Comparison of ENCODE assay signal across 15 mouse cellular contexts in genomic region chr9:114952866-114953265, GRCm38 (mm10). TPM values are rescaled to one million over a fixed set of nuclear protein-coding genes. Genes with fewer than 3 reads are reported as not detected.
DNase-seq lines count a peak whose midpoint lies in the region; ATAC-seq and TF ChIP-seq lines count a peak whose summit lies in the region.
"Had no signal": no experiment of that assay in that cellular context is flagged by ENCODE, and none has a peak within 500 bp of the region (broad histone marks: within the 10 kb centered on the region; RNA-seq: fewer than 3 reads in every experiment).

No protein-coding gene starts in this region.

- H3K4me1 ChIP-seq in cerebellum, adult 2 months (ENCODE audit: control insufficient read depth, insufficient read depth, low read length), result no peaks in the 10 kb centered on the region
- H3K4me1 ChIP-seq: embryonic facial prominence, embryonic 12.5 days; forebrain, embryonic 13.5 days had no signal

- peak; percentile 71 for TF ChIP-seq CTCF in layer of hippocampus, adult 2 months (conservative IDR thresholded peaks at IDR 0.05)
- TF ChIP-seq CTCF in cerebellum, adult 2 months (IDR thresholded peaks at IDR 0.05; ENCODE audit: borderline replicate concordance, insufficient read depth, low read depth, low read length), result no peak

- peak; percentile 51 for DNase-seq in CD4-positive, CD25-positive, alpha-beta regulatory T cell, adult 2 months (ENCODE audit: low read depth, low spot score)
- DNase-seq in layer of hippocampus, adult 2 months (ENCODE audit: low spot score in 2 of 2), result no peak
- DNase-seq in layer of hippocampus, adult 9-11 months, result no peak
- DNase-seq in thymus, postnatal 25 days, result peak; percentile 19
- no peak for DNase-seq in thymus, postnatal 10 days (ENCODE audit: low spot score in 2 of 2)
- no peak for DNase-seq in urinary bladder, adult 18-20 months (ENCODE audit: low spot score in 2 of 2)
- no peak for DNase-seq in cerebellum, adult 2 months
- DNase-seq: cerebellum, adult 8-10 months; heart, postnatal 10 days; kidney, postnatal 10 days; lung, adult 18-20 months; midbrain, embryonic 14.5 days had no signal

- H3K4me3 ChIP-seq in layer of hippocampus, adult 2 months, result no peak overlapping the region
- H3K4me3 ChIP-seq in cerebellum, adult 2 months (replicated peaks; ENCODE audit: insufficient read depth, low read depth, low read length), result no peak overlapping the region
- H3K4me3 ChIP-seq: embryonic facial prominence, embryonic 12.5 days; forebrain, embryonic 13.5 days had no signal

- no peak for ATAC-seq in CD4-positive, CD25-positive, alpha-beta regulatory T cell, adult 4 months
- ATAC-seq: forebrain, embryonic 13.5 days had no signal

- H3K27ac ChIP-seq in layer of hippocampus, adult 2 months, result no peak overlapping the region
- H3K27ac ChIP-seq in cerebellum, adult 2 months (ENCODE audit: insufficient read depth, low read length), result no peak overlapping the region
- H3K27ac ChIP-seq: embryonic facial prominence, embryonic 12.5 days; forebrain, embryonic 13.5 days had no signal

- H3K27me3 ChIP-seq in cerebellum, adult 2 months (ENCODE audit: control insufficient read depth, insufficient read depth, low read length), result no peaks in the 10 kb centered on the region
- H3K27me3 ChIP-seq: embryonic facial prominence, embryonic 12.5 days; forebrain, embryonic 13.5 days had no signal

- no peak for TF ChIP-seq POLR2A in cerebellum, adult 2 months (IDR thresholded peaks at IDR 0.05; ENCODE audit: borderline replicate concordance, insufficient read depth, low read length)

- 17% methylated on average over 1 of the region's 1 CpGs for WGBS in cerebellum, adult 2 months

RNA-seq across cellular contexts. Expression of gene Gpd1l, which starts 19.1 kb away (rescaled TPM):
- polyA plus RNA-seq in CD4-positive, CD25-positive, alpha-beta regulatory T cell, adult 4 months (2017; shearing (Covaris generic)), result 10 to 100 TPM; 17.5 to 26.8 TPM
- 10 to 100 TPM; 75.2 to 78.3 TPM for total RNA-seq in layer of hippocampus, adult 2 months (2021)
- polyA plus RNA-seq in cerebellum, adult 2 months (2012; rRNA removed), result 46.2 and 46.8 TPM in 2 replicates

RNA-seq across cellular contexts. Expression of gene Osbpl10, which starts 25.5 kb away (rescaled TPM):
- polyA plus RNA-seq in CD4-positive, CD25-positive, alpha-beta regulatory T cell, adult 4 months (2017; shearing (Covaris generic)), result not detected
- 10 to 100 TPM; 19.0 to 19.5 TPM for total RNA-seq in layer of hippocampus, adult 2 months (2021)
- 11.0 and 11.8 TPM in 2 replicates for polyA plus RNA-seq in cerebellum, adult 2 months (2012; rRNA removed)

RNA-seq across cellular contexts. Expression of gene Rps27rt, which starts 29.7 kb away (rescaled TPM):
- 1,000 to 10,000 TPM; 2,534 to 6,238 TPM for polyA plus RNA-seq in CD4-positive, CD25-positive, alpha-beta regulatory T cell, adult 4 months (2017; shearing (Covaris generic))
- total RNA-seq in layer of hippocampus, adult 2 months (2021), result 10 to 100 TPM; 25.5 to 28.0 TPM
- 22.3 and 36.4 TPM in 2 replicates for polyA plus RNA-seq in cerebellum, adult 2 months (2012; rRNA removed)

Comparison
In these comparisons a context has a peak if more than half of its experiments do, and no peak if none do; other contexts are left out.
1. DNase-seq: peak in CD4-positive, CD25-positive, alpha-beta regulatory T cell, adult 2 months (single experiment) and thymus, postnatal 25 days (single experiment); none in layer of hippocampus, adult 2 months (0 of 2), layer of hippocampus, adult 9-11 months (single experiment), thymus, postnatal 10 days (0 of 2), urinary bladder, adult 18-20 months (0 of 2) and cerebellum, adult 2 months (0 of 2).
2. RNA of gene Osbpl10, which starts 25.5 kb away (polyA plus RNA-seq): 11.0 to 11.8 TPM in cerebellum, adult 2 months; not detected in CD4-positive, CD25-positive, alpha-beta regulatory T cell, adult 4 months; every median in the first group is over 10 times any median in the second.
3. RNA of gene Rps27rt, which starts 29.7 kb away (polyA plus RNA-seq): 2,534 to 6,238 TPM in CD4-positive, CD25-positive, alpha-beta regulatory T cell, adult 4 months; 22.3 to 36.4 TPM in cerebellum, adult 2 months; every median in the first group is over 10 times any median in the second.